Mouse (Mus musculus) CH12.LX (cell line): ENCODE data around the gene Fdxr. TPM values are rescaled to one million over a fixed set of nuclear protein-coding genes. Genes with fewer than 3 reads are reported as not detected.

Source experiments
- DNase-seq: peaks from one replicate; pipeline ENCODE4 v3.0.0-alpha.2; 2013; ENCODE audit errors: extremely low read depth
- H3K27ac ChIP-seq: 2 replicates; pipeline ENCODE4 v1.5.1; 2012; ENCODE audit warnings: low read depth, mild to moderate bottlenecking, control low read depth, moderate library complexity; ENCODE audit not compliant: insufficient read depth
- H3K27me3 ChIP-seq: replicated peaks from 2 replicates; pipeline ENCODE3; 2012; ENCODE audit warnings: inconsistent platforms
- H3K36me3 ChIP-seq, 2 experiments: replicated peaks in 1 of 2; 2 replicates each; pipeline versions ENCODE3 to v1.6.1; 2012; ENCODE audit warnings: inconsistent platforms in 1 of 2, low read length in 1 of 2, mild to moderate bottlenecking in 1 of 2, mixed read lengths in 1 of 2, moderate library complexity in 1 of 2; ENCODE audit not compliant: control insufficient read depth in 1 of 2, insufficient read depth in 1 of 2
- H3K4me1 ChIP-seq, 2 experiments: 2 replicates each; pipeline ENCODE4 v1.6.1; 2012; ENCODE audit warnings: inconsistent platforms in 1 of 2, moderate library complexity in 1 of 2; ENCODE audit not compliant: insufficient read depth in 2 of 2, control insufficient read depth in 1 of 2
- H3K4me2 ChIP-seq: 2 replicates; pipeline ENCODE4 v1.6.1; 2012; ENCODE audit warnings: low read depth, mild to moderate bottlenecking, control low read depth; ENCODE audit not compliant: poor library complexity, insufficient read depth, severe bottlenecking
- H3K4me3 ChIP-seq, 3 experiments: fragments of 150-350 bp in 1 of 3; sonication (generic) in 1 of 3; replicated peaks in 1 of 3; 2 replicates each; pipeline versions ENCODE3 to v1.5.1; 2011 to 2012; ENCODE audit warnings: low read depth in 2 of 3, low read length in 2 of 3, mild to moderate bottlenecking in 2 of 3, moderate library complexity in 2 of 3, control low read depth in 1 of 3, improper control_type of control experiment in 1 of 3, inconsistent platforms in 1 of 3, mixed read lengths in 1 of 3; ENCODE audit not compliant: poor library complexity in 1 of 3
- H3K79me2 ChIP-seq: replicated peaks from 2 replicates; pipeline ENCODE4 v1.6.1; 2012; ENCODE audit warnings: mild to moderate bottlenecking, moderate library complexity; ENCODE audit not compliant: control insufficient read depth, poor library complexity, insufficient read depth, severe bottlenecking; ENCODE audit errors: extremely low read depth
- H3K9ac ChIP-seq: 2 replicates; pipeline ENCODE4 v1.6.1; 2012; ENCODE audit warnings: low read depth, mild to moderate bottlenecking, control low read depth, moderate library complexity; ENCODE audit not compliant: insufficient read depth
- H3K9me3 ChIP-seq: replicated peaks from 2 replicates; pipeline ENCODE3; 2012; ENCODE audit warnings: low read length, inconsistent platforms, mixed read lengths
- CHD1 ChIP-seq: IDR thresholded peaks from 2 replicates; pipeline ENCODE4 v1.6.1; 2012; ENCODE audit warnings: low read depth, low read length, improper control_type of control experiment, inconsistent platforms
- ETS1 ChIP-seq: conservative IDR thresholded peaks from 2 replicates; pipeline ENCODE4 v1.6.1; 2012; ENCODE audit warnings: low read depth, mild to moderate bottlenecking, inconsistent platforms, low read length, improper control_type of control experiment, moderate library complexity
- MEF2A ChIP-seq: IDR thresholded peaks from 2 replicates; pipeline ENCODE4 v1.6.1; 2014; ENCODE audit warnings: low read depth, mild to moderate bottlenecking, inconsistent platforms, low read length, improper control_type of control experiment, borderline replicate concordance
- MYC ChIP-seq: IDR thresholded peaks from 2 replicates; pipeline ENCODE4 v1.6.1; 2011; ENCODE audit warnings: low read depth, mild to moderate bottlenecking, improper control_type of control experiment, low read length
- NRF1 ChIP-seq: IDR thresholded peaks from 2 replicates; pipeline ENCODE4 v1.6.1; 2014; ENCODE audit warnings: low read depth, mild to moderate bottlenecking, inconsistent platforms, low read length, improper control_type of control experiment, moderate library complexity
- PAX5 ChIP-seq: IDR thresholded peaks from 2 replicates; pipeline ENCODE4 v1.6.1; 2012; ENCODE audit warnings: low read length, inconsistent platforms, mixed read lengths
- POLR2AphosphoS2 ChIP-seq: IDR thresholded peaks from 2 replicates; pipeline ENCODE4 v1.6.1; 2011; ENCODE audit warnings: low read depth, low read length, improper control_type of control experiment
- RAD21 ChIP-seq: IDR thresholded peaks from 2 replicates; pipeline ENCODE4 v1.6.1; 2011; ENCODE audit warnings: low read depth, mild to moderate bottlenecking, low read length, improper control_type of control experiment, moderate library complexity
- USF1 ChIP-seq: IDR thresholded peaks from 2 replicates; pipeline ENCODE4 v1.6.1; 2014; ENCODE audit warnings: low read depth, mild to moderate bottlenecking, inconsistent platforms, low read length, improper control_type of control experiment
- ZKSCAN1 ChIP-seq: IDR thresholded peaks from 2 replicates; pipeline ENCODE4 v1.6.1; 2012; ENCODE audit warnings: low read depth, inconsistent platforms, low read length, improper control_type of control experiment, borderline replicate concordance
- ZNF384 ChIP-seq: IDR thresholded peaks from 2 replicates; pipeline ENCODE4 v1.6.1; 2012; ENCODE audit warnings: low read depth, low read length, improper control_type of control experiment, inconsistent platforms
- dilution Hi-C: fragments of 300-500 bp; cut with MboI; formaldehyde crosslinking; loops from 2 replicates; pipeline ENCODE4 v1.14.3; 2020; ENCODE audit warnings: low sequenced_read_pairs; ENCODE audit not compliant: extremely low pct_unique_long_range_greater_than_20kb, extremely low pct_ligation_motif_present
- in situ Hi-C: fragments of 300-500 bp; cut with MboI; formaldehyde crosslinking; loops from 3 replicates; pipeline ENCODE4 v1.14.3; 2019; ENCODE audit warnings: low sequenced_read_pairs, low pct_ligation_motif_present, low pct_unique_long_range_greater_than_20kb, mixed read lengths
- polyA plus RNA-seq: library from polyadenylated mRNA; unstranded; fragments of >175 nt; gene quantifications from 2 replicates; pipeline ENCODE4 v1.2.1, GENCODE M21; 2012; ENCODE audit warnings: low read depth; ENCODE audit not compliant: insufficient read length
- total RNA-seq, 2 experiments: library from RNA; depleted of rRNA; stranded (reverse); fragments of 300-350 nt in 1 of 2; fragments of >200 nt in 1 of 2; gene quantifications; 2 replicates each; pipeline ENCODE4 v1.2.3; 2012 to 2014

The Fdxr gene
- total and polyA plus RNA-seq, 3 experiments = 43.8 to 63.3 (median 58.6) TPM

GRCm38 (mm10) chr11:115243783-115244182 is 33.1 kb downstream of the Fdxr start:
- no peak overlapping the region for H3K9ac ChIP-seq
- no peak overlapping the region for H3K4me2 ChIP-seq
- no peak for DNase-seq
- peaks cover 18 to 31% of the 10 kb centered on the region in 2 experiments for H3K4me1 ChIP-seq
- no peaks in the 10 kb centered on the region for H3K79me2 ChIP-seq
- no peaks in the 10 kb centered on the region for H3K27me3 ChIP-seq
- no peak overlapping the region for H3K4me3 ChIP-seq
- H3K9me3 ChIP-seq = no peaks in the 10 kb centered on the region
- H3K36me3 ChIP-seq = peaks cover 34 to 76% of the 10 kb centered on the region in 2 experiments
- H3K27ac ChIP-seq = no peak overlapping the region
- TF ChIP-seq MEF2A (no peak), USF1 (no peak), ZNF384 (no peak), ETS1 (no peak), CHD1 (no peak), POLR2AphosphoS2 (no peak), ZKSCAN1 (no peak), MYC (no peak), NRF1 (no peak)
- dilution Hi-C loops (no loop called here), in situ Hi-C loops (no loop called here)

- Histone ChIP-seq H3K9ac (no peak overlapping the region), H3K79me2 (no peaks in the 10 kb centered on the region), H3K4me3 (no peak overlapping the region), H3K27me3 (no peaks in the 10 kb centered on the region), H3K4me2 (no peak overlapping the region), H3K36me3 (peaks cover 34 to 86% of the 10 kb centered on the region in 2 experiments), H3K4me1 (peaks cover 13 to 21% of the 10 kb centered on the region in 2 experiments), H3K27ac (no peak overlapping the region), H3K9me3 (no peaks in the 10 kb centered on the region)
- dilution Hi-C loops = no loop called here
- no peak for DNase-seq
- in situ Hi-C loops = no loop called here
- TF ChIP-seq PAX5 (no peak), ZKSCAN1 (no peak)
These were observed 34.1 kb downstream of the Fdxr start for GRCm38 (mm10) chr11:115242746-115243145.

- dilution Hi-C loops = no loop called here
- H3K27me3 ChIP-seq = no peaks in the 10 kb centered on the region
- no peak overlapping the region for H3K9ac ChIP-seq
- peaks cover 34 to 97% of the 10 kb centered on the region in 2 experiments for H3K36me3 ChIP-seq
- no peak overlapping the region for H3K27ac ChIP-seq
- H3K4me3 ChIP-seq = no peak overlapping the region
- no peaks in the 10 kb centered on the region for H3K9me3 ChIP-seq
- no peak for TF ChIP-seq RAD21
- DNase-seq = no peak
- in situ Hi-C loops = no loop called here
- H3K4me2 ChIP-seq = no peak overlapping the region
- peaks cover 9 to 19% of the 10 kb centered on the region in 2 experiments for H3K4me1 ChIP-seq
- H3K79me2 ChIP-seq = no peaks in the 10 kb centered on the region
These were observed 35.4 kb downstream of the Fdxr start for GRCm38 (mm10) chr11:115241402-115241801.
